Mouse (Mus musculus) MEL (cell line): ENCODE measurements around the gene Prpf38b. TPM values are rescaled to one million over a fixed set of nuclear protein-coding genes. Genes with fewer than 3 reads are reported as not detected.

Source experiments
- DNase-seq: peaks from one replicate; pipeline ENCODE4 v3.0.0; 2011; ENCODE audit warnings: low read depth, low spot score
- H3K27ac ChIP-seq: 2 replicates; pipeline ENCODE4 v1.5.1; 2012; ENCODE audit warnings: low read depth, mild to moderate bottlenecking, control low read depth, low read length, moderate library complexity; ENCODE audit not compliant: control insufficient read depth
- H3K27me3 ChIP-seq, 2 experiments: fragments of 150-350 bp in 1 of 2; sonication (generic) in 1 of 2; 2 replicates each; pipeline ENCODE4 v1.6.1; 2012; ENCODE audit warnings: low read length in 2 of 2, mild to moderate bottlenecking in 2 of 2, improper control_type of control experiment in 1 of 2, moderate library complexity in 1 of 2; ENCODE audit not compliant: insufficient read depth in 2 of 2, control insufficient read depth in 1 of 2
- H3K36me3 ChIP-seq, 2 experiments: 2 replicates each; pipeline ENCODE4 v1.6.1; 2012 to 2014; ENCODE audit warnings: low read length in 2 of 2, improper control_type of control experiment in 1 of 2, inconsistent platforms in 1 of 2, mild to moderate bottlenecking in 1 of 2; ENCODE audit not compliant: insufficient read depth in 2 of 2, control insufficient read depth in 1 of 2
- H3K4me1 ChIP-seq, 2 experiments: fragments of 150-350 bp in 1 of 2; sonication (generic) in 1 of 2; 2 replicates each; pipeline ENCODE4 v1.6.1; 2012; ENCODE audit warnings: low read length in 2 of 2, improper control_type of control experiment in 1 of 2, mild to moderate bottlenecking in 1 of 2; ENCODE audit not compliant: insufficient read depth in 2 of 2, control insufficient read depth in 1 of 2
- H3K4me3 ChIP-seq, 2 experiments: fragments of 150-350 bp in 1 of 2; sonication (generic) in 1 of 2; 2 replicates each; pipeline ENCODE4 v1.5.1; 2012; ENCODE audit warnings: low read depth in 2 of 2, low read length in 2 of 2, mild to moderate bottlenecking in 2 of 2, moderate library complexity in 2 of 2, control low read depth in 1 of 2, improper control_type of control experiment in 1 of 2; ENCODE audit not compliant: control insufficient read depth in 1 of 2, insufficient read depth in 1 of 2
- H3K79me2 ChIP-seq: 2 replicates; pipeline ENCODE4 v1.6.1; 2012; ENCODE audit warnings: mild to moderate bottlenecking, low read length, moderate library complexity; ENCODE audit not compliant: control insufficient read depth, poor library complexity, insufficient read depth
- H3K9ac ChIP-seq: 2 replicates; pipeline ENCODE4 v1.6.1; 2012; ENCODE audit warnings: low read depth, mild to moderate bottlenecking, control low read depth, low read length, moderate library complexity; ENCODE audit not compliant: control insufficient read depth, poor library complexity, severe bottlenecking
- H3K9me3 ChIP-seq: fragments of 150-350 bp; sonication (generic); replicated peaks from 2 replicates; pipeline ENCODE4 v1.6.1; 2012; ENCODE audit warnings: mild to moderate bottlenecking, low read length, improper control_type of control experiment, moderate library complexity; ENCODE audit not compliant: insufficient read depth
- CHD1 ChIP-seq: IDR thresholded peaks from 2 replicates; pipeline ENCODE4 v1.6.1; 2012; ENCODE audit warnings: low read depth, mild to moderate bottlenecking, inconsistent platforms, low read length, improper control_type of control experiment
- CTCF ChIP-seq, 3 experiments: IDR thresholded peaks in 2 of 3; conservative IDR thresholded peaks in 1 of 3; 2 replicates each; pipeline ENCODE4 v1.5.1; 2011 to 2012; ENCODE audit warnings: low read length in 3 of 3, low read depth in 2 of 3, mild to moderate bottlenecking in 2 of 3, improper control_type of control experiment in 1 of 3, inconsistent platforms in 1 of 3, mixed read lengths in 1 of 3, moderate library complexity in 1 of 3; ENCODE audit not compliant: control insufficient read depth in 1 of 3, insufficient read depth in 1 of 3, poor library complexity in 1 of 3, severe bottlenecking in 1 of 3
- E2F4 ChIP-seq: IDR thresholded peaks from 2 replicates; pipeline ENCODE4 v1.6.1; 2011; ENCODE audit warnings: low read depth, low read length, improper control_type of control experiment, borderline replicate concordance
- ETS1 ChIP-seq: IDR thresholded peaks from 2 replicates; pipeline ENCODE4 v1.6.1; 2012; ENCODE audit warnings: low read depth, mild to moderate bottlenecking, inconsistent platforms, low read length, improper control_type of control experiment, moderate library complexity
- GABPA ChIP-seq: IDR thresholded peaks from 2 replicates; pipeline ENCODE4 v1.6.1; 2012; ENCODE audit warnings: low read depth, mild to moderate bottlenecking, inconsistent platforms, low read length, improper control_type of control experiment, moderate library complexity
- HCFC1 ChIP-seq: IDR thresholded peaks from 2 replicates; pipeline ENCODE4 v1.6.1; 2012; ENCODE audit warnings: low read depth, mild to moderate bottlenecking, inconsistent platforms, low read length, improper control_type of control experiment, moderate library complexity
- KAT2A ChIP-seq: conservative IDR thresholded peaks from 2 replicates; pipeline ENCODE4 v1.6.1; 2012; ENCODE audit warnings: low read depth, low read length, improper control_type of control experiment, inconsistent platforms
- MEF2A ChIP-seq: IDR thresholded peaks from 2 replicates; pipeline ENCODE4 v1.6.1; 2014; ENCODE audit warnings: low read depth, mild to moderate bottlenecking, inconsistent platforms, low read length, improper control_type of control experiment; ENCODE audit not compliant: poor library complexity, insufficient replicate concordance, severe bottlenecking; ENCODE audit errors: extremely low read depth
- MXI1 ChIP-seq: IDR thresholded peaks from 2 replicates; pipeline ENCODE4 v1.6.1; 2011; ENCODE audit warnings: mild to moderate bottlenecking, low read depth, low read length, improper control_type of control experiment
- MYB ChIP-seq: IDR thresholded peaks from 2 replicates; pipeline ENCODE4 v1.6.1; 2011; ENCODE audit warnings: mild to moderate bottlenecking, low read depth, low read length, improper control_type of control experiment
- MYC ChIP-seq: IDR thresholded peaks from 2 replicates; pipeline ENCODE4 v1.6.1; 2011; ENCODE audit warnings: low read depth, mild to moderate bottlenecking, low read length, improper control_type of control experiment, moderate library complexity
- NELFE ChIP-seq: IDR thresholded peaks from 2 replicates; pipeline ENCODE4 v1.6.1; 2011; ENCODE audit warnings: low read depth, low read length, improper control_type of control experiment
- POLR2AphosphoS2 ChIP-seq: IDR thresholded peaks from 2 replicates; pipeline ENCODE4 v1.6.1; 2011; ENCODE audit warnings: low read length, improper control_type of control experiment
- POLR2AphosphoS5 ChIP-seq: IDR thresholded peaks from 2 replicates; pipeline ENCODE4 v1.6.1; 2012; ENCODE audit warnings: low read depth, borderline replicate concordance, mild to moderate bottlenecking, inconsistent platforms, low read length, moderate library complexity, mixed read lengths
- RAD21 ChIP-seq: IDR thresholded peaks from 2 replicates; pipeline ENCODE4 v1.6.1; 2011; ENCODE audit warnings: mild to moderate bottlenecking, low read depth, low read length, improper control_type of control experiment
- TCF12 ChIP-seq: IDR thresholded peaks from 2 replicates; pipeline ENCODE4 v1.6.1; 2014; ENCODE audit warnings: low read depth, mild to moderate bottlenecking, inconsistent platforms, low read length, improper control_type of control experiment, moderate library complexity
- ZKSCAN1 ChIP-seq: IDR thresholded peaks from 2 replicates; pipeline ENCODE4 v1.6.1; 2012; ENCODE audit warnings: low read depth, mild to moderate bottlenecking, inconsistent platforms, low read length, improper control_type of control experiment, moderate library complexity
- polyA plus RNA-seq, 2 experiments: library from polyadenylated mRNA; stranded (reverse) in 1 of 2; unstranded in 1 of 2; fragments of >175 nt in 1 of 2; fragments of >200 nt in 1 of 2; gene quantifications; 2 replicates each; pipeline versions ENCODE4 v1.2.1 to v1.2.4; 2012; ENCODE audit warnings: low replicate concordance in 2 of 2, low read depth in 1 of 2; ENCODE audit not compliant: insufficient read length in 2 of 2, insufficient read depth in 1 of 2, missing spikeins in 1 of 2
- total RNA-seq: library from RNA; depleted of rRNA; stranded (reverse); fragments of 300-350 nt; gene quantifications from 2 replicates; pipeline ENCODE4 v1.2.3, GENCODE M21; 2012

Gene Prpf38b
- total and polyA plus RNA-seq, 3 experiments = 43.0 to 138 (median 128) TPM

DNA sequence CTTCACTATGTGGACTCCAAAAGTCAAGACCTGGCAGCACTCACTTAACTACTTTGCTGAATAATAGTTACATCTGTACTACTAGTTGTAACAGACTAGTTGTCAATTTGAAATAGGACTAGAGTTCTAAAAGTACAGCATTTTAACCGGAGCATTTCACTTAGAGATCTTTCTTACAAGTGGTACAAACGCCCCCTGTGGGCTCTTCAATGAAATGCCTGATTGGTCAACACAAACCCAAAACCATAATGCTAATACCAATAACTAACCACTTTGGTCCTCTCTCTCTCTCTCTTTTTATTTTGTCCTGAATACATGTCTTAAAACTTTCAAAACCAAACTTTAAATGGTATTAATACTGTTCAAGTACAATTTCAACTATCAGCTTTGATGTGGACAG lies 9.5 kb downstream of the Prpf38b start:
- TF ChIP-seq MYC = no peak
- no peak for TF ChIP-seq MXI1
- TF ChIP-seq CTCF (IDR thresholded peaks at IDR 0.05 in 2 of 3, conservative IDR thresholded peaks at IDR 0.05 in 1 of 3; ENCODE audit: control insufficient read depth in 1 of 3, insufficient read depth in 1 of 3, low read depth in 2 of 3, low read length in 3 of 3, poor library complexity in 1 of 3, severe bottlenecking in 1 of 3) = peak in 2 of 3 experiments; percentile 14 to 36; a peak in 4 of 6 replicates
- TF ChIP-seq RAD21 = peak; percentile 16
- TF ChIP-seq CHD1 = no peak
- no peaks in the 10 kb centered on the region for H3K27me3 ChIP-seq
- H3K36me3 ChIP-seq = peaks cover 6 to 27% of the 10 kb centered on the region in 2 experiments
- DNase-seq = no peak
- H3K9me3 ChIP-seq = no peaks in the 10 kb centered on the region
- no peak overlapping the region for H3K27ac ChIP-seq
- H3K4me1 ChIP-seq = no peaks in the 10 kb centered on the region
- H3K79me2 ChIP-seq = peaks cover 1% of the 10 kb centered on the region; the same call in 1 of the 2 replicates
- no peak overlapping the region for H3K4me3 ChIP-seq
- no peak overlapping the region for H3K9ac ChIP-seq

- peaks cover 3 to 14% of the 10 kb centered on the region in 2 experiments; a peak in 3 of 4 replicates for H3K36me3 ChIP-seq
Measured at GRCm38 (mm10) chr3:108900681-108901080, 10.8 kb downstream of the Prpf38b start.

DNA sequence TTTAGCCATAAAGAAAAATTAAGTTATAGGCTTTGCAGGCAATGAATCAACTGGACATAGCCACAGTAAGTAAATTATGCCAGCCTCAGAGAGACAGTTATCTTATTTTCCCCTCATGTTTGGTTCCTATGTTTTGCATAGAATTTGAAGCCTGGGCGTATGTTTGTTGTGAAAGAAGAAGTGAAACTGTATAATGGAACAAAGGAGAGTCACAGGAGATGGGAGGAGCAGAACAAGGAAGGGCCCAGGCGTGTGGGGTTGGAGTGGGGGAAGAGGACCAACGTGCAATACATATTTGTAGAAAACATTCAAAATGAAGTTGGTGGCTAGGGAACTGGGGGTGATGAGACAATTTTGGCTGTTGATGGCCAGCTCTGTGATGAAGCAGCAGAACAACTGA lies 11.4 kb downstream of the Prpf38b start:
- H3K9ac ChIP-seq = no peak overlapping the region
- no peak overlapping the region for H3K27ac ChIP-seq
- TF ChIP-seq HCFC1 (no peak), POLR2AphosphoS2 (peak; percentile 44), NELFE (peak; percentile 10; the same call in 1 of the 2 replicates)
- H3K4me1 ChIP-seq = no peaks in the 10 kb centered on the region
- no peaks in the 10 kb centered on the region for H3K79me2 ChIP-seq
- no peak for DNase-seq
- H3K4me3 ChIP-seq = no peak overlapping the region
- no peaks in the 10 kb centered on the region for H3K9me3 ChIP-seq
- peaks cover 2 to 10% of the 10 kb centered on the region in 2 experiments; a peak in 2 of 4 replicates for H3K36me3 ChIP-seq
- H3K27me3 ChIP-seq = no peaks in the 10 kb centered on the region

More at GRCm38 (mm10) chr3:108900681-108901080, 10.8 kb downstream of the Prpf38b start:
- no peaks in the 10 kb centered on the region for H3K9me3 ChIP-seq
- no peak overlapping the region for H3K9ac ChIP-seq
- H3K79me2 ChIP-seq = no peaks in the 10 kb centered on the region
- no peak overlapping the region for H3K4me3 ChIP-seq
- H3K27ac ChIP-seq = no peak overlapping the region
- H3K4me1 ChIP-seq = no peaks in the 10 kb centered on the region
- TF ChIP-seq ETS1 = no peak
- no peak for TF ChIP-seq MYB
- no peak for TF ChIP-seq ZKSCAN1
- TF ChIP-seq E2F4 = no peak
- no peak for TF ChIP-seq CTCF (IDR thresholded peaks at IDR 0.05 in 2 of 3, conservative IDR thresholded peaks at IDR 0.05 in 1 of 3; ENCODE audit: control insufficient read depth in 1 of 3, insufficient read depth in 1 of 3, low read depth in 2 of 3, low read length in 3 of 3, poor library complexity in 1 of 3, severe bottlenecking in 1 of 3)
- TF ChIP-seq GABPA = no peak
- TF ChIP-seq TCF12 = no peak
- TF ChIP-seq MEF2A = no peak
- no peak for TF ChIP-seq POLR2AphosphoS5
- TF ChIP-seq KAT2A = no peak
- no peak for DNase-seq
- no peaks in the 10 kb centered on the region for H3K27me3 ChIP-seq
